Mouse (Mus musculus): Measurements from ENCODE around the gene Tcn2.
"Not testable (repeated sequence)": the region's sequence is repeated elsewhere in the genome, so short reads cannot be mapped to it uniquely, and the experiment has no call there.

Tcn2 gene

GRCm38 (mm10) chr11:3930019-3930418 is 1.9 kb downstream of the Tcn2 start:
- no peak for DNase-seq (ENCODE audit: low spot score in 2 of 2)

- no peak for DNase-seq (ENCODE audit: low spot score in 2 of 2)
Observed at GRCm38 (mm10) chr11:3925916-3926315, 6.0 kb downstream of the Tcn2 start.

GRCm38 (mm10) chr11:3922731-3923130 is 9.2 kb downstream of the Tcn2 start:
- no peak for DNase-seq (ENCODE audit: low spot score in 2 of 2)

GRCm38 (mm10) chr11:3922115-3922514 is 9.8 kb downstream of the Tcn2 start:
- DNase-seq (ENCODE audit: low spot score in 2 of 2) = no peak

- DNase-seq (ENCODE audit: low spot score in 2 of 2) = peak; percentile 31 to 71
Observed at GRCm38 (mm10) chr11:3921281-3921850, 10.6 kb downstream of the Tcn2 start.

GRCm38 (mm10) chr11:3920476-3920875 is 11.5 kb downstream of the Tcn2 start:
- DNase-seq (ENCODE audit: low spot score in 2 of 2) = no peak

GRCm38 (mm10) chr11:3918738-3919137 is 13.2 kb downstream of the Tcn2 start:
- no peak for DNase-seq (ENCODE audit: low spot score in 2 of 2)

GRCm38 (mm10) chr11:3914109-3914840 is 17.7 kb downstream of the Tcn2 start, which contains the start of gene Slc35e4:
Slc35e4 (minus strand) TSS chr11:3914664.
- DNase-seq (ENCODE audit: low spot score in 2 of 2) = peak; percentile 83 to 85

GRCm38 (mm10) chr11:3913316-3914108 is 18.4 kb downstream of the Tcn2 start:
- DNase-seq (ENCODE audit: low spot score in 2 of 2) = peak; percentile 94 to 95

GRCm38 (mm10) chr11:3912875-3913271 is 19.1 kb downstream of the Tcn2 start:
- DNase-seq (ENCODE audit: low spot score in 2 of 2) = peak in 1 of 2 experiments; percentile 42

- peak in 1 of 2 experiments; percentile 54 for DNase-seq (ENCODE audit: low spot score in 2 of 2)
Observed at GRCm38 (mm10) chr11:3912100-3912874, 19.7 kb downstream of the Tcn2 start.

GRCm38 (mm10) chr11:3911440-3911839 is 20.5 kb downstream of the Tcn2 start:
- DNase-seq (ENCODE audit: low spot score in 2 of 2) = not testable (repeated sequence)

GRCm38 (mm10) chr11:3910513-3911310 is 21.2 kb downstream of the Tcn2 start:
- no peak for DNase-seq (ENCODE audit: low spot score in 2 of 2)

- no peak for DNase-seq (ENCODE audit: low spot score in 2 of 2)
Observed at GRCm38 (mm10) chr11:3909236-3909635, 22.7 kb downstream of the Tcn2 start.

- DNase-seq (ENCODE audit: low spot score in 2 of 2) = no peak
Observed at GRCm38 (mm10) chr11:3905446-3905845, 26.5 kb downstream of the Tcn2 start.

GRCm38 (mm10) chr11:3904673-3905072 is 27.3 kb downstream of the Tcn2 start:
- DNase-seq (ENCODE audit: low spot score in 2 of 2) = no peak

GRCm38 (mm10) chr11:3903046-3903445 is 28.9 kb downstream of the Tcn2 start:
- DNase-seq (ENCODE audit: low spot score in 2 of 2) = peak; percentile 57 to 71

GRCm38 (mm10) chr11:3902516-3902915 is 29.4 kb downstream of the Tcn2 start:
- DNase-seq (ENCODE audit: low spot score in 2 of 2) = no peak

- no peak for DNase-seq (ENCODE audit: low spot score in 2 of 2)
Observed at GRCm38 (mm10) chr11:3900296-3900695, 31.7 kb downstream of the Tcn2 start.

GRCm38 (mm10) chr11:3895933-3896332 is 36.0 kb downstream of the Tcn2 start:
- DNase-seq (ENCODE audit: low spot score in 2 of 2) = no peak

- DNase-seq (ENCODE audit: low spot score in 2 of 2) = no peak
Observed at GRCm38 (mm10) chr11:3895458-3895857, 36.5 kb downstream of the Tcn2 start.
